Mouse (Mus musculus) embryo, embryonic 10.5 days (tissue): Measurements from ENCODE around the gene Adad2.

Source experiments
- DNase-seq: peaks from one replicate; pipeline ENCODE4 v3.0.0-alpha.2; 2015; ENCODE audit warnings: low spot score

The Adad2 gene

DNA sequence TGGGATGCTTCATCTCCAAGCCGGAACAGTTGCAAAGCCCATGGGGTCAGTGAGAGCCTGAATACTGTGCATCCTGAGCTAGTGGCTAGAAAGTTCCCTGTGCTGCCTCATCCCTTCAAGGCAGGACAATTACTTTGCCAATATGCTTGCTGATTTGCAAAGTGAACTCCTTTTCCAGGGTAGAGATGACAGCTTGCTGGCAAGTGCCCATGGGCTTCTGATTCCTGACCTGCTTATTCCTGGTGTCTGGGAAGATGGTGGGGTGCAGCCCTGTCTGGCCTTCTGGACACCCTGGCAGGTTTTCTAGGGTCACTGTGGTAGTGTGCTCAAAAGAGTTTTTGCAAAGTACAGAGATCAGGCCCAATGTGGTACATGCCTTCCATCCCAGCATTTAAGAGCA, 30.4 kb downstream of the Adad2 start:
- no peak for DNase-seq

DNA sequence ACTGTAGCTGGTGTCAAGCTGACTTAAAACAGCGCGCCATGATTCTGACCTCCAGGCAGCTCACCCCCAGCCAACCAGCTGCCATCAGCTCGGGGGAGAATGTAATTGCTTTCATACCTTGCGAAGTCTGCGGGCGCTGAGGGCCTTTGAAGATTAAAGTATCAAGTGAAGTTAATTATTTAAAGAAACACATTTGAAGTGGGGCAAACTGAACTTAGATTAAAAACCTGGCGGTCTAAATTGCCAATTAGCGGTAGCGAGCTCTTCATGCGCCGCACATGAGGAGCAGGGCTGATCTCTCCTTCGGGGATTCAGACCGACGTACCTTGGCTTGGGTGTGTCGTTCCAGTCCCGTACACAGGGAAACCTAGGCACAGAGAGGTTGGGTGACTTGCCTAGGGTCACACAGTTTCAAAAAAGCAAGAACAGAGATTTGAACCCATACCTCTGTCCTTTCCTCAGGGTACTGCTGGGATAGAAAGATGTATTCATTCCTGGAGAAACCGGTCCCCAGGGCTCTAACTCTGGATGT, 31.9 kb downstream of the Adad2 start:
- no peak for DNase-seq

DNA sequence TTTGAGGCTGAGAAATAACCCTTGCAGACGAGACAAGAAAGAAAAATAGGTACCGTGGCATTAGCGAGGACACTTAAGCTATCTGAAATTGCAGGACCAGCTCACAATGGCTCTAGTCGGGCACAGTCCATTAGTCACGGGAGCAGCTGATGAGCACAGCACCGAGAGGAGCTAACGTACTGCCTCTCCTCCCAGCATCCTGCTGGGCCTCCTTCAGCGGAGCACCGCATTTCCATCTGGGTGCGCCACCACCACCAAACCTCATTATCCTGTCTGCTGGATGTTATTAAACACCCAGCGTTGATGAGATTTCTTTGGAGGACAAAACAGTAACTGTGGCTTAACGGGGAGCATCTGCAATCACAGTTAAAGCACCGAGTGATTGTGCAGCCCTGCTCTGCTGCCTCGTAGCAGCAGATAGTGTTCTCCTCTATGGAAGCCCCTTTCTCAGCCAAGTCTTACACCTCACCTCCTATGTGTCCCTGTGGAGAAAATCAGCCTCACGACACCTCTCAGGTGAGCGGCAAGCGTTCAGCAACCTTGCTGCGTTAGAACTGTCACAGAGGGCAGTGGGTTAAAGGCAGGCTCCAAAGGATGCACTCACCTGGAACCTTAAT, 32.5 kb downstream of the Adad2 start:
- DNase-seq, result no peak

DNA sequence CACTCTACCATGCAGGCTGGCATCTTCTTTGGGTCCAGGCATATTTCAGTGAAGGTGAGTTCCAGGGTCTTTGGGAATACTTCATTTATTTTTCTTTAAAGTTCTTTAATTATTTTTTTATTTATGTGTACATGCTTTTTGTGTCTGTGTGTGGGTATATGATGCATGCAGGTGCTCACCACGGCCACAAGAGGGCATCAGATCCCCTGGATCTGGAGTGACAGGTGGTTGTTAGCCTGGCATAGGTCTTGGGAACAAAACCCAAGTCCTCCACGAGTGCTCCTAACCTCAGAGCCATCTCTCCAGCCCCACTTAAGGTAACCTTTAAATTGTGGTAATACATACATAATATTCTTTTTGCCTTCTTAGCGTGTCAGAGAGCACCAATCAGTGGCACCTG, 33.6 kb downstream of the Adad2 start:
- DNase-seq, result no peak

DNA sequence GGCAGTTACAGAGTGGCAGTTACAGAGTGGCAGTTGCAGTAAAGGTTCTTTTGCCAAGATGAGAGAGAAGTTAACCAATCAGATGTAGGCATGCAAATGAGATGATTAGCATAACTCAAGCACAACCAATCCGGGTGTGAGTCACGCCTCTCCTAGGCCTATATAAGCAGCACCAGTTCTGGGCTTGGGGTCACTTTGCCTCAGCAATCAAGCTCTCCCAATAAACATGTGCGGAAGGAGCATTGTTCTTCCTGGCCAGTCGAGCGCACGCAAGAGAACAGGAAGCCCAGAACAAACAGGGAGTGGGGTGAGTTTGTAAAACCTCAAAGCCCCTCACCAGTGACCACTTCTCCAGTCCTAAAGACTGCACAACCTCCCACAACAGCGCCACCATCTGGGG, 34.3 kb downstream of the Adad2 start:
- DNase-seq, result no peak

GRCm38 (mm10) chr8:119651324-119651723, 38.8 kb downstream of the Adad2 start:
- no peak for DNase-seq

- DNase-seq, result no peak
These were observed 44.3 kb downstream of the Adad2 start for GRCm38 (mm10) chr8:119656709-119657464.

GRCm38 (mm10) chr8:119661081-119661480, 48.5 kb downstream of the Adad2 start:
- peak; percentile 89 for DNase-seq

DNA sequence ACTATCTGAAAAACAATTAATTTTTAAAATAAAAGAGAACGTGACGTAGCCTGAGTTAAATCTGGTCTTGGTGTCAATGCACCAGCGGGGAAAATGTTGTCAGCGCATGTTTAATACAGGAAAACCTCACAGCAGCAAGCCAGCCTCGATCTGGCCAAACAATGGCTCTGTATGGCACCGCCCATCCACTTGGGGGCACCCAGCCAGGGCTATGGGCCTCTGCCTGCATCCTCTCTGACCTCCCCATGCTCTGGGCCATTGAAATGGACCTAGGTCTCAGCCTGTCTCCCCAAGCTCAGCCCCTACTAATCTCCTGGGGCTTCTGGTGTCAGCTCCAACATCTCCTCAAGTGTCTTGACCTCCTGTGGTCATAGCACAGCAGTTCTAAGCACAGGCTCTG, 49.3 kb downstream of the Adad2 start:
- DNase-seq, result no peak

- no peak for DNase-seq
These were observed 50.9 kb downstream of the Adad2 start for GRCm38 (mm10) chr8:119663440-119663839.

- no peak for DNase-seq
These were observed 52.7 kb downstream of the Adad2 start for GRCm38 (mm10) chr8:119665270-119665669.
